Mouse (Mus musculus): Measurements from ENCODE around the gene Ect2. TPM values are rescaled to one million over a fixed set of nuclear protein-coding genes. Genes with fewer than 3 reads are reported as not detected.
A peak's percentile ranks its signal among the peaks of the same experiment; 100 is the strongest.

Ect2 gene
- 19.8 TPM for polyA plus RNA-seq (2012; fragmentation: generic; extraction: Trizol)
- long read RNA-seq, experiment 1, full-length matches to known transcripts = 9 of 22 reads
- long read RNA-seq, experiment 1, partial matches to known transcripts = 3 of 22 reads
- long read RNA-seq, experiment 1, other reads (novel, unspliced or antisense) = 10 of 22 reads
- long read RNA-seq, experiment 2, full-length matches to known transcripts = 418 of 646 reads
- long read RNA-seq, experiment 2, partial matches to known transcripts = 24 of 646 reads
- long read RNA-seq, experiment 2, other reads (novel, unspliced or antisense) = 204 of 646 reads

DNA sequence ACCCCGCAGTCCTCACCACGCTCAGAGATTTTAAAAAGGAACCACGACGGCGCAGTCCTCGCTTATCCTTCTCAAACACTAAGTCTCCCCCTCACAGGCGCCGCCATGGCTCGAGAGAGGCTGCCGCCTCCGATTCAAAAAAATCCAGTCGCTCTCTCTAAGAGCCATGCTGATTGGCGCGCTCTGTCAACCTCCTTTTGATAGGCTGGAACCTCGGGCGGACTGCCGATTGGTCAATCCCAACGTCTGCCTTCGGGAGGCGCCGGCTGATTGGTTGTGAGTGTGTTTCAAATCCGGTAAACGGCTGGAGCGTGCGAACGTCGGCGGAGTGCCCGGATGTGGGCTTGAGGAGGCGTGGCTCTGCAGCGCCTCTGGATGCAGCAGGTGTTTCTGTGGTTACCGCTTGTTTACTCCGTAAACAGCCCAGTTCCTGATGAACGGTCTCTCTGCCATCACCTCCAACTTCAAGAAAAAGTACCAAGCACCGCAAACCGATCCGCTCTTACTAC is at the start of gene Ect2:
Gene Ect2, minus strand, starts transcription at position 178 of the 509 bp plus-strand sequence.
- H3K36me3 ChIP-seq (ENCODE audit: control insufficient read depth, insufficient read depth) = peaks cover 30% of the 10 kb centered on the region
- peak; percentile 69 for TF ChIP-seq MYOD1 (IDR thresholded peaks at IDR 0.05; ENCODE audit: control insufficient read depth, insufficient read length, low read depth)
- TF ChIP-seq CTCF (IDR thresholded peaks at IDR 0.05; ENCODE audit: control insufficient read depth, insufficient read depth, insufficient read length) = no peak
- no peak for TF ChIP-seq MYOG (IDR thresholded peaks at IDR 0.05; ENCODE audit: control insufficient read depth, extremely low read depth, insufficient read length)
- H3K27me3 ChIP-seq (ENCODE audit: control insufficient read depth, insufficient read depth, insufficient read length) = no peaks in the 10 kb centered on the region
- H3ac ChIP-seq (ENCODE audit: control insufficient read depth, insufficient read length, low read depth) = peak within 1 kb of the TSS; percentile 77
- peaks cover 45% of the 10 kb centered on the region for H3K79me2 ChIP-seq (ENCODE audit: control insufficient read depth, insufficient read depth)
- peak within 1 kb of the TSS; percentile 86 for H3K4me3 ChIP-seq (ENCODE audit: insufficient read depth, poor library complexity, severe bottlenecking)
- peaks cover 39% of the 10 kb centered on the region for H3K79me3 ChIP-seq (ENCODE audit: low read depth)

DNA sequence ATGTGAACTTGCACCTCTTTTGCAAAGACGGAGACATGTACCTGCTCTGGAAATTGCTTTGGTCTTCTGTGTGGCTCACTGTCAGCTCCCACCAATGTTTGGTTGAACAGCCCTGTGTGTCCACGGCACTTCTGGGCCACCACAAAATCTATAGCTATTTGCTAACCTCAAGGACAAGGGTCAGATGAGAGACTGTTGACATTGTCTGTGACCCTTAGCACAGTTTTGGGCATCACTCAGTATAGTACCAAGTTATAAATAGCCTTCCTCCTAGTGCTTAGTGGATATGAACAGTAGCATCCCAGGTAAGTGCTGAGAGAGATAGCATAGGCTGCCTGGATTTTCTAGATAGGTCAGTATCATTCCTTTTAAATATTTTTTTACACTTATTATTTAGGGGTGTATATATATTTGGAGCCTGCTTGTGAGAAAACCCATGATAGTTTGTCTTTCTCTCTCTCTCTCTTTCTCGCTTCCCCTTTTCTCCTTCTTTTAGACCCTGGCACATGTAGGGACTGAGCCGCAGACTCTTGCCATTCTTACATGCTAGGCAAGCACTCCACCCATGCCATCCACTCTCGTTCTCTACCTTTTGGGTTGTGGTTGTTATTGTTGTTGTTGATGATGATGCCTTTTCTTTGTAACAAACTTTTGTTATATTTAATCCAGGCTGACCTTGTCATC is 48.2 kb upstream of the Ect2 start:
- Histone ChIP-seq H3K27me3 (ENCODE audit: control insufficient read depth, insufficient read depth, insufficient read length) (no peaks in the 10 kb centered on the region), H3K79me2 (ENCODE audit: control insufficient read depth, insufficient read depth) (no peaks in the 10 kb centered on the region), H3K36me3 (ENCODE audit: control insufficient read depth, insufficient read depth) (peaks cover 2% of the 10 kb centered on the region), H3K4me3 (ENCODE audit: insufficient read depth, poor library complexity, severe bottlenecking) (no peak overlapping the region), H3ac (ENCODE audit: control insufficient read depth, insufficient read length, low read depth) (no peak overlapping the region), H3K79me3 (ENCODE audit: low read depth) (no peaks in the 10 kb centered on the region)
- TF ChIP-seq MYOD1 (IDR thresholded peaks at IDR 0.05; ENCODE audit: control insufficient read depth, insufficient read length, low read depth) (no peak), USF1 (IDR thresholded peaks at IDR 0.05; ENCODE audit: low read depth) (no peak), CEBPB (IDR thresholded peaks at IDR 0.05; ENCODE audit: low read depth) (no peak), CTCF (IDR thresholded peaks at IDR 0.05; ENCODE audit: control insufficient read depth, insufficient read depth, insufficient read length) (no peak), FOSL1 (IDR thresholded peaks at IDR 0.05; ENCODE audit: insufficient read depth, low read length, poor library complexity, severe bottlenecking) (no peak), MAX (IDR thresholded peaks at IDR 0.05) (no peak)

DNA sequence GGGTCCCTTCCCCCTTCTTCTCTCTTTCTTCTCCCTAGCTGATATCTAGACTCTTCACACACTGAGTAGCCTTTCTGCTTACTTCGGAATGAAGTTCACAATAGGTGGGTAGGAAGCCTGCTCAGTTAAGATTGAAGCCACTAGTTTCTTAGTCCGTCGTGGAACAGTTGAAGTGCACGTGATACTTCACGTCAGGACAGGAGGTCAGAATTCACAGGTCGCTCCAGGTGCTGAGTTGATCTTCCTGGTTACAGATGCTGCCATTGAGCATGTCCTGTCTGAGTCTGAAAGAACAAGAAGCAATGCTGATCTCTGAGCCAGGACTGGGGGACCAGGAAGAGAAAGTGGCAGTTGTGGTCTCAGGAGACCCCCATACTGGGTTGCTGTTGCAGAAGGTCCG is 45.4 kb upstream of the Ect2 start:
- Histone ChIP-seq H3K4me3 (ENCODE audit: insufficient read depth, poor library complexity, severe bottlenecking) (no peak overlapping the region), H3K27me3 (ENCODE audit: control insufficient read depth, insufficient read depth, insufficient read length) (no peaks in the 10 kb centered on the region), H3K79me3 (ENCODE audit: low read depth) (no peaks in the 10 kb centered on the region), H3K36me3 (ENCODE audit: control insufficient read depth, insufficient read depth) (peaks cover 2% of the 10 kb centered on the region), H3K79me2 (ENCODE audit: control insufficient read depth, insufficient read depth) (no peaks in the 10 kb centered on the region), H3ac (ENCODE audit: control insufficient read depth, insufficient read length, low read depth) (no peak overlapping the region)
- TF ChIP-seq MAX (IDR thresholded peaks at IDR 0.05) (no peak), MYOD1 (IDR thresholded peaks at IDR 0.05; ENCODE audit: control insufficient read depth, insufficient read length, low read depth) (no peak), CTCF (IDR thresholded peaks at IDR 0.05; ENCODE audit: control insufficient read depth, insufficient read depth, insufficient read length) (no peak), CEBPB (IDR thresholded peaks at IDR 0.05; ENCODE audit: low read depth) (no peak), MYOG (IDR thresholded peaks at IDR 0.05; ENCODE audit: control insufficient read depth, extremely low read depth, insufficient read length) (no peak), FOSL1 (IDR thresholded peaks at IDR 0.05; ENCODE audit: insufficient read depth, low read length, poor library complexity, severe bottlenecking) (no peak), USF1 (IDR thresholded peaks at IDR 0.05; ENCODE audit: low read depth) (no peak)

DNA sequence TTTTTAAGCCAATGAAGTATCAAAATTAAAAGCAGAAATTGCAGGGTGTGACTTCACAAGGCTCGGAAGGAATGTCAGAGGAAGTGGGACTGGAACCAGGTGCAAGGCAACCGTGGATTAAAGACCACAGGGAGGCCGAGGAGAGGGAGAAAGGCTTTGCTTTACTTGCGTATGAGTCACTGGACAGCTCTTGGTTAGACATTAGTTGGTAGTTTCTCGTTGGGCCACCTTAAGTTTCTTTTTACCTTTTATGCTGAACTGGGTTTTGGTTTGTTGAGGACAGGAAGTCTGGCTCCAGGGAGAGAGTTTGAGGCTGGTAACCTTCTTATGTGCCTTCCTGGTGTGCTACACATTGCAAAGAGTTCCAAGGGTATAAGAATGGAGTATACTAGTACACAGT is 44.1 kb upstream of the Ect2 start:
- H3K36me3 ChIP-seq (ENCODE audit: control insufficient read depth, insufficient read depth) = no peaks in the 10 kb centered on the region
- no peak overlapping the region for H3ac ChIP-seq (ENCODE audit: control insufficient read depth, insufficient read length, low read depth)
- no peak for TF ChIP-seq MYOG (IDR thresholded peaks at IDR 0.05; ENCODE audit: control insufficient read depth, extremely low read depth, insufficient read length)
- TF ChIP-seq MYOD1 (IDR thresholded peaks at IDR 0.05; ENCODE audit: control insufficient read depth, insufficient read length, low read depth) = no peak
- TF ChIP-seq USF1 (IDR thresholded peaks at IDR 0.05; ENCODE audit: low read depth) = no peak
- TF ChIP-seq MAX (IDR thresholded peaks at IDR 0.05) = no peak
- TF ChIP-seq CEBPB (IDR thresholded peaks at IDR 0.05; ENCODE audit: low read depth) = no peak
- TF ChIP-seq FOSL1 (IDR thresholded peaks at IDR 0.05; ENCODE audit: insufficient read depth, low read length, poor library complexity, severe bottlenecking) = no peak
- TF ChIP-seq CTCF (IDR thresholded peaks at IDR 0.05; ENCODE audit: control insufficient read depth, insufficient read depth, insufficient read length) = no peak
- H3K27me3 ChIP-seq (ENCODE audit: control insufficient read depth, insufficient read depth, insufficient read length) = no peaks in the 10 kb centered on the region
- H3K4me3 ChIP-seq (ENCODE audit: insufficient read depth, poor library complexity, severe bottlenecking) = no peak overlapping the region
- no peaks in the 10 kb centered on the region for H3K79me3 ChIP-seq (ENCODE audit: low read depth)
- no peaks in the 10 kb centered on the region for H3K79me2 ChIP-seq (ENCODE audit: control insufficient read depth, insufficient read depth)

DNA sequence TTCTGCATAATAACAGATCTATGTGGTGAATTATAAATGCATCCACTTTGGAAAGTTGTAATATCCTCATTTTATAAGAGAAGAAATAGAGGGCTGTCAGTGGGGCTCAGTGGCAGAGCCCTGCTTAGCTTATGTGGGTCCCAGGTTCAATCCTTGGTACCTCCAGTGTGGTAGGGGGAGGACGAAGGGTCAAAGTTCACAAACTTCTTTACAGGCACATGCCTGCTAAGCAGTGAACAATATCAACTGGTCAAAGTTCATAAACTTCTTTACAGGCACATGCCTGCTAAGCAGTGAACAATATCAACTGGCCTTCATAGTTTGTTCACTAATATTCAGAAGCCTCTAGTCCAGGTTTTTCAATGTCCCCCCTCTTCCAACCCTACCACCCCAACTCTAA is 42.9 kb upstream of the Ect2 start:
- H3K27me3 ChIP-seq (ENCODE audit: control insufficient read depth, insufficient read depth, insufficient read length) = no peaks in the 10 kb centered on the region
- no peak overlapping the region for H3ac ChIP-seq (ENCODE audit: control insufficient read depth, insufficient read length, low read depth)
- TF ChIP-seq MYOG (IDR thresholded peaks at IDR 0.05; ENCODE audit: control insufficient read depth, extremely low read depth, insufficient read length) = no peak
- no peak for TF ChIP-seq FOSL1 (IDR thresholded peaks at IDR 0.05; ENCODE audit: insufficient read depth, low read length, poor library complexity, severe bottlenecking)
- no peak for TF ChIP-seq USF1 (IDR thresholded peaks at IDR 0.05; ENCODE audit: low read depth)
- no peak for TF ChIP-seq MYOD1 (IDR thresholded peaks at IDR 0.05; ENCODE audit: control insufficient read depth, insufficient read length, low read depth)
- no peak for TF ChIP-seq CTCF (IDR thresholded peaks at IDR 0.05; ENCODE audit: control insufficient read depth, insufficient read depth, insufficient read length)
- TF ChIP-seq MAX (IDR thresholded peaks at IDR 0.05) = no peak
- no peak for TF ChIP-seq CEBPB (IDR thresholded peaks at IDR 0.05; ENCODE audit: low read depth)
- no peaks in the 10 kb centered on the region for H3K79me2 ChIP-seq (ENCODE audit: control insufficient read depth, insufficient read depth)
- H3K36me3 ChIP-seq (ENCODE audit: control insufficient read depth, insufficient read depth) = no peaks in the 10 kb centered on the region
- no peaks in the 10 kb centered on the region for H3K79me3 ChIP-seq (ENCODE audit: low read depth)
- H3K4me3 ChIP-seq (ENCODE audit: insufficient read depth, poor library complexity, severe bottlenecking) = no peak overlapping the region

All from C2C12 (cell line).